Mouse (Mus musculus) layer of hippocampus, adult 9-11 months (tissue): Measurements from ENCODE around the gene Tex14.

Experiments
- DNase-seq: peaks from one replicate; pipeline ENCODE4 v3.0.0; 2022

Gene Tex14

DNA sequence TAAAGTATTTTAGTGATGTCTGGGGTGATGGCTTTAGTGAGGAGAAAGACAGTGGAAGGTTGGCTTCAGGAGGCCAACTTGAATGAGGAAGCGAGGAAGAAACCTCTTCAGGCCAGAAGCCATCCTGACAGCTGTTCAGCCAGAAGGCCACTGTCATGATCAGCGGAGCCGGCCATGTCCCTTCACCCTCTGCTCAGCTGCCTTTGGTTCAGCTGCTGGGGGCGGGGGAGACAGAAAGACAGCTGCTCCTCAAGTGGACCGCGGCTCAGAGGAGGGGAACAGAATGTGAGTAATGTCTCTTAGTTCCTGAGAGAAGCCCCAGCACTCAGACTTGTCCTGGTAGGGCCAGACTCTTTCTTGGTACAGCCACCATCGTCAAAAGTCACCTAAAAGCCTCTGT is 168.9 kb downstream of the Tex14 start:
- no peak for DNase-seq

- no peak for DNase-seq
Observed at GRCm38 (mm10) chr11:87574520-87575180, 169.8 kb downstream of the Tex14 start.

- DNase-seq, result no peak
Observed at GRCm38 (mm10) chr11:87577601-87578248, 172.9 kb downstream of the Tex14 start.

- peak; percentile 73 for DNase-seq
Observed at GRCm38 (mm10) chr11:87578249-87578962, 173.5 kb downstream of the Tex14 start.

GRCm38 (mm10) chr11:87578963-87579601 is 174.2 kb downstream of the Tex14 start:
- no peak for DNase-seq

GRCm38 (mm10) chr11:87579713-87580112 is 174.8 kb downstream of the Tex14 start:
- no peak for DNase-seq

- no peak for DNase-seq
Observed at GRCm38 (mm10) chr11:87580543-87581085, 175.7 kb downstream of the Tex14 start.

DNA sequence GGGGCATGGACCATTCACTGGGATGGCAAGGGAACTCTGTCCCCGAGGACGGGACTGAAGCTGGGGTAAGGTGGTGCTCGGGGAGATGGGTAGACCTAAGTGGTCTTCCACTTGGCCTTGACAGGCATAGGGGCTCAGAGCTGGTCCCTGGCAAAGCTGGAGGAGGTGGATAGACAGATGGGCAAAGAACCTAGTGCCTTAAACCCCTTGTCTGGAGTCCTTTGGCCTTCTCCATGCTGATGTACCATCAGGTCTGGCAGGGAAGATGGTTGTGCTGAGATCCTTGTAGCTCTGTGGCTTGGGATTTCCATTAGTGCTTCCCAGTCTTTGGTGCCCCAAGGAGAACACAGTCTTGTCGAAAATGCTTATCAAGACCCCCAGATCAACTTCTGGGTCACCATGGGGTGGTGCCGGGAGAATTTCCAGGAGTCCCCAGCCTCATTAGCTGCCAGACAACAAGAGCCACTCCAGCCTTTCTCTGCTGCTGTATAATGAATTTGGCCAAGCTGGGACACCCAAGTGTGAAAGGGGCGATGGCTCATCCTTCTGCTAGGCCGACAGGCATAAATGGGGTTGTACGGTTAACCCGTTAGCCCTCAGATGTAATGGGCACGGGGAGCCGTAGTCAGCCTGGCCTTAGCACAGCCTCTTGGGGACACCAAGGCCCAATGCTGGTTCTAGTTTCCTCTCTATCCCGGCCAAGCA is 176.4 kb downstream of the Tex14 start:
- no peak for DNase-seq

DNA sequence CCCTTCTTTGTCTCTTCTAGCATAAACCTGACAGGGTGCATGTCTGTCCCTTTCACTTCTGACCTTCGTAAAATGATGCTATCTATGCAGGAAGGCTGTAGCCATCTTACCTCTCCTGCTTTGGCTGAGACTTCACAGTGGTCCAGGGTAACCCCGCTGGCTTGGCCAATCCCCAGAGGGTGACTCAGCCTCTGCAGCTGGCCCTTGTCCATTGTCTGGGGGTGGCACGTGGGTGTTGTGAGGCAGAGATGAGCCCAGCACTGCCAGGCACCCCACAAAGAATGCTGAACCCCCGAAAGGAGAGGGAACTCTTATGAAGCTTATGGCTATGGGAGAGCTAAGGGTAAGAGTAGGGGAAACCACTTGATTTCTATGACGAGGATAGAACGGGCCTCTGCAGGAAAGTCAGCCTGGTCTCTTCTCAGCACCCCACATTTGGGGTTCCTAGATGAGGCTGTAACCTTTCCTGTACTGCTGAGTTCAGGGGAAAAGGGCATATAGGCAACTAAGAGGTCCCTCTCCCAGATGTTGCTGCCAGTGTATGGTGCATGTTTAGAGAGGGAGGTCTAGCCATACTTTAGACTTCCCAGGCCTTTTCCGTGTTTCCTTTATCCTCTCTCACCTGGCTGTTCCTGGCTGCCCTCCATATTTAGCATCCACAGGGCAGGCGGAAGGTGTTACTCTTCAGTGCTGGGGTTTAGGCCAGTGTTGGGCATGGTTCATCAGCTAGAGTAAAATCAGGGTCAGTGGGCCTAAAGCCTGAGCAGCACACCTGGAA is 177.3 kb downstream of the Tex14 start:
- peak; percentile 87 for DNase-seq

DNA sequence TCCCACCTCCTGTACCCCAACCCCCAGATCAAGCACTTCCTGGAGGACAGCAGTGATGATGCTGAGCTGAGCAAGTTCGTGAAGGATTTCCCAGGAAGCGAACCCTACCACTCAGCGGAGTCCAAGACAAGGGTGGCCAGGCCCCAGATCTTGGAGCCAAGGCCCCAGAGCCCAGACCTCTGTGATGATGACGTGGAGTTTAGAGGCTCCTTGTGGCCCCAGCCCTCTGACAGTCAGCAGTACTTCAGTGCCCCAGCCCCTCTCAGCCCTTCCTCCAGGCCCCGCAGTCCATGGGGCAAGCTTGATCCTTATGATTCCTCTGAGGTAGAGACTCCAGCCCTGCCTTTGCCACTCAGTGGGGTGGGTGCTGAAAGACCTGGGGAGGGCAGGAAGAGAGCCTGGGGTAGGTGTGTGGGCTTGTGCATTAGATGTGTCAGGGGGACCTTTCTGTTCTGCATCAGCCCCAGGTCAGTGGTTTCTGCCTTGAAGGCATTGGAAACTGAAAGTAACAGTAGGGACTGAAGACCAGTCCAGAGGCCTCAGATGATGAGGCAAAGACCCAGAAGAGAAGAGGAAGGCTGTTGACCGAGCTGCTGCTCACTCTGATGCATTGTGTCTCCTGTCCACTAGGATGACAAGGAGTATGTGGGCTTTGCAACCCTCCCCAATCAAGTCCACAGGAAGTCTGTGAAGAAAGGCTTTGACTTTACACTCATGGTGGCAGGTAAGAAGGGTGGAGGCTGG is 178.6 kb downstream of the Tex14 start:
- no peak for DNase-seq

- no peak for DNase-seq
Observed at GRCm38 (mm10) chr11:87584711-87585505, 180.0 kb downstream of the Tex14 start.

- DNase-seq, result no peak
Observed at GRCm38 (mm10) chr11:87587211-87587874, 182.5 kb downstream of the Tex14 start.

DNA sequence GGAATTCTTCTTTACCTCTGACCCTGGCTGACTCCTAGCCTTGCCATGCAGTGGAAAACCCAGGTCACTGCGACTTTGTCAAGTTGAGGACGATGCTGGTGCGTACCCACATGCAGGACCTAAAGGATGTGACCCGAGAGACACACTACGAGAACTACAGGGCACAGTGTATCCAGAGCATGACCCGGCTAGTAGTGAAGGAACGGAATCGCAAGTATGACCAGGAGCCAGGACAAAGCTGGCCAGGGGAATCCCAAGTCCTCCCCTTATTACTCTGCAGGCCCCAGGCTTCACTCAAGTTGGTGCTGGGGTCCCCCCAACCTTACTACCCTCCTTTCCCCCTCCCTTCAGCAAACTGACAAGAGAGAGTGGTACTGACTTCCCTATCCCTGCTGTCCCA is 184.7 kb downstream of the Tex14 start:
- DNase-seq, result no peak

DNA sequence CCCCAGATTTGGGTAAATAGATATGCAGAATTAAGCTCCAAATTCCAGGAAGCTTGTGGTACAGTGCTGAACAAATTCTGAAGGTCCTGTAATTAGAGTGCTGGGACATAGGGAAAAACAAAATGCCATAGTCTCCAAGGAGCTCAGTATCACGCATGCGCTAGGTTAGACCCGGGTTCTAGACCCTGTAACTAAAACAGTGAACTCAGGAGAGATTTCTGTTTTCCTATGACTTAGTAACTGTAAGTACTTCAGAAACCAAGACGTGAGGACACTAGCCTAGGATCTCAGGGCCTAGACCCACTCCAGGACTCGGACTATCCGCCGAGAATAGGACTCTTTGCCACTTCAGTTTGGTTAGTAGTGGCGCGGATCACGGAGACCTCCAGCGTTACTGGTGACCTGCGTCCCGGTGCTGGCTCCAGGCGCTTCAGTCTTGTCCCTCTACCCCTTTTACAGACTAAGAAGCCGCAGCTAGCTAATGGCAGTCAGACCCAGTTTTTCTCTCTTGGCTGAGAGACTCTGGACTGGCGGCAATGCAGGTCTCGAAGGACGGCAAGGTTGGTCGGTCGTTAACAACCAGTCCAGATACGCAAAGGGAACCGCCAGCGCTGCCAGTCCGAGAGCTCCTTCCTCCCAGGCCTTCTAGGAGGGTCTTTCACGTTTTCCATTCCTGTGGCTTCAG is 186.1 kb downstream of the Tex14 start:
- DNase-seq, result no peak

DNA sequence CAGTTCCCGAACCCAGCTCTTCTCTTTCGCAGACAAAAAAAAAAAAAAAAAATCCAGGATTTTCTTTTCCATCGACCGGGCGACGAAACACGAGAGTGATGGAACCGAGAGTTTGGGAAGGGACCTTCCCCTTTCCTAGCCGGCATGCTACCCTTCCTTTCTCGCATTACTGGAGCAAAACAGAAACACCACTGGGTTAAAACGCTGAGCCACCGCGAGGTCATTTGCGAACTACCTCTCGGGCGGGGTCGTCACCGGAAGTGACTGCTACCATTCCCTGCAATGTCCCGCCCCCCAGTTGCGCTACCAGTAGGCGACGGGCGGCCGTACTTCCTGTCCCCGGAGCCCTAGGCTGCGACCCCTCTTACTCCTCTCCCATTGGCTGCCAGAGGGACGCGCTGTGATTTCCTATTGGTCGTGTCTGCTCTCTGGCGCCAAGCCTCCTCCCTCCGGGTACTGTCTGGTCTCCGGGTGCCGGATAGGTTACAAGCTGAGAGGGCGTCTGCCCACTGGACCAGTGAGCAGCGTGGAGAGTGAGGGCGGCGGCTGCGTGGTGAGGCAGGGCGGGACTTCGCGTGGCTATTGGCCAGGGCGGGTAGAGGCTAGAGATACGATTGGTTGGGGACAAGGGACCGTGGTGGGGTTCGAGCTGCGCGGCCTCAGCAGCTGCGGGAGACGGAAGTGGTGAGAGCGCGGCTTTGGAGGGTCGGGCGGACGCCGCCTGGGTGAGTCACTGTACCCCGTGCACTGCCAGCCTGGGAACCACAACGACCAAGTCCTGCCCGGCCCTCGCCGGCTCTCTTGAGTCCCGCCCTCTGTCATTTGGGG is 186.9 kb downstream of the Tex14 start, which contains the start of gene Mtmr4:
Gene Mtmr4, plus strand, starts transcription at position 637 of the 828 bp plus-strand sequence.
- peak; percentile 100 for DNase-seq

GRCm38 (mm10) chr11:87592354-87592695 is 187.5 kb downstream of the Tex14 start:
- no peak for DNase-seq

DNA sequence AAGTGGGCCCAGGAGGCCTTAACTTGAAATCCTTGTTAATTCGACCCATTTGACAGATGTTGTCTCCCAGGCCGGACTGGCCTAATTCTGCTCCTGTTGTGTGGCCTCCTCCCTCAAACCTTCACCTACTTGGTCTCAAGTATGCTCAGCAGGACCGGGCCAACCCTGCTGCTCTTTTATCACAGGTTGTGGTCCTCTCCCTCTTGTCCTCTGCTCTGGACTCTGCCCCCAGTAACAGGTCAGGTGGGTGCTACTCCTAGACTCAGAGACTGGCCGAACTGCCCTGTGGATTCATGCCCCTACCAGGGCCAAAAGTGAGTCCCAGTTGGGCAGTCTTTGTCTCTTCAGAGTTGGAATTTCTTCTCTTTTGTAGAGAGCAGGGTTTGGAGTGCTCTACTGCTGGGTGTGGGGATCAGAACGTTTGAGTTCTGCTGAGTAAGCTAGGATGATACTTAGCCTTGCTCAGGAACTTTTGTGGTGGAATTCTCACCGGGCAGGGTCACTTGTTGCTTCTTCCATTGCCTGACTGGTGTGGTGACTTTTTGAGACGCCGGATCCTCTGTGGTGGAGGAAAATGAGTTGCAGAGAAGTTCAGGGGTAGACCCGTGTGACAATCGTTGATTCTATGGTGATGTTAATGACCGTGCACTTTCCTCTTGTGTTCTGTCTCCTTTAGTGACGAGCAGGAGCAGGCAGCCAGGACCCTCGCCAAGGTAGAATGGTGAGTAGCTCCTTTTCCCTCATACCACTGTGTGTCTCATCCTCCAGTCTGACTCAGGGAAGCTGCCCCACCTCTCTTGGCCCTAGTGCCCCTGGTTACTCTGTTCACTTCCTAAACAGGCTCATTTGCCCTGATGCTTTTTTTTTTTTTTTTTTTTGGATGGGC is 188.1 kb downstream of the Tex14 start:
- no peak for DNase-seq
